In genomic region chr11:118317129-118317528, GRCm38 (mm10) we compare ENCODE assay signal across 8 mouse cellular contexts. TPM values are rescaled to one million over a fixed set of nuclear protein-coding genes. Genes with fewer than 3 reads are reported as not detected.
DNase-seq lines count a peak whose midpoint lies in the region; ATAC-seq lines count a peak whose summit lies in the region.
"Had no signal": no experiment of that assay in that cellular context is flagged by ENCODE, and none has a peak within 500 bp of the region (broad histone marks: within the 10 kb centered on the region; RNA-seq: fewer than 3 reads in every experiment).

No protein-coding gene starts in this region.

- ATAC-seq in erythroblast, adult 5-6 weeks (replicated peaks; ENCODE audit: low FRiP score, poor library complexity, severe bottlenecking) = peak; percentile 63
- ATAC-seq in intestine, embryonic 15.5 days = peak; percentile 59; the same call in 1 of the 2 replicates
- peak; percentile 40; the same call in 1 of the 2 replicates for ATAC-seq in liver, embryonic 12.5 days
- peak; percentile 58; the same call in 1 of the 2 replicates for ATAC-seq in neural tube, embryonic 14.5 days (ENCODE audit: low read depth)

- no peak overlapping the region for H3K9ac ChIP-seq in intestine, embryonic 15.5 days
- H3K9ac ChIP-seq in liver, embryonic 12.5 days = no peak overlapping the region
- no peak overlapping the region for H3K9ac ChIP-seq in neural tube, embryonic 14.5 days (replicated peaks; ENCODE audit: low read depth, low read length)
- H3K9ac ChIP-seq: limb, embryonic 12.5 days had no signal

- H3K4me1 ChIP-seq in intestine, embryonic 15.5 days (replicated peaks) = no peaks in the 10 kb centered on the region
- peaks cover 20% of the 10 kb centered on the region for H3K4me1 ChIP-seq in liver, embryonic 12.5 days
- peaks cover 8% of the 10 kb centered on the region; the same call in 1 of the 2 replicates for H3K4me1 ChIP-seq in neural tube, embryonic 14.5 days (ENCODE audit: control insufficient read depth, insufficient read depth, low read length)

- no peak overlapping the region for H3K4me2 ChIP-seq in intestine, embryonic 15.5 days (replicated peaks)
- no peak overlapping the region for H3K4me2 ChIP-seq in liver, embryonic 12.5 days
- no peak overlapping the region for H3K4me2 ChIP-seq in neural tube, embryonic 14.5 days (ENCODE audit: low read depth, low read length)
- H3K4me2 ChIP-seq: limb, embryonic 12.5 days had no signal

- no peak overlapping the region for H3K4me3 ChIP-seq in intestine, embryonic 15.5 days (replicated peaks)
- H3K4me3 ChIP-seq in liver, embryonic 12.5 days = no peak overlapping the region
- no peak overlapping the region for H3K4me3 ChIP-seq in neural tube, embryonic 14.5 days (ENCODE audit: low read depth, low read length)
- H3K4me3 ChIP-seq: limb, embryonic 12.5 days had no signal

- 15% methylated on average over 7 of the region's 7 CpGs for WGBS in intestine, embryonic 15.5 days
- 10% methylated on average over 7 of the region's 7 CpGs for WGBS in liver, embryonic 12.5 days (ENCODE audit: insufficient replicate concordance)
- WGBS in neural tube, embryonic 14.5 days = 31% methylated on average over 7 of the region's 7 CpGs

- no peaks in the 10 kb centered on the region for H3K27me3 ChIP-seq in intestine, embryonic 15.5 days (replicated peaks)
- H3K27me3 ChIP-seq in liver, embryonic 12.5 days (replicated peaks) = no peaks in the 10 kb centered on the region
- H3K27me3 ChIP-seq in neural tube, embryonic 14.5 days (ENCODE audit: control insufficient read depth, insufficient read depth, low read length) = no peaks in the 10 kb centered on the region
- H3K27me3 ChIP-seq: limb, embryonic 12.5 days had no signal

- 0 out of 2 replicates have a peak, but pooled peaks cover 4% of the 10 kb centered on the region for H3K36me3 ChIP-seq in intestine, embryonic 15.5 days
- H3K36me3 ChIP-seq in liver, embryonic 12.5 days = no peaks in the 10 kb centered on the region
- H3K36me3 ChIP-seq in neural tube, embryonic 14.5 days (ENCODE audit: control insufficient read depth, insufficient read depth, low read length) = peaks cover 9% of the 10 kb centered on the region; the same call in 1 of the 2 replicates

- no peaks in the 10 kb centered on the region for H3K9me3 ChIP-seq in intestine, embryonic 15.5 days
- no peaks in the 10 kb centered on the region for H3K9me3 ChIP-seq in liver, embryonic 12.5 days (replicated peaks)
- H3K9me3 ChIP-seq in neural tube, embryonic 14.5 days (ENCODE audit: control insufficient read depth, low read length) = no peaks in the 10 kb centered on the region
- H3K9me3 ChIP-seq: limb, embryonic 12.5 days had no signal

- H3K27ac ChIP-seq in intestine, embryonic 15.5 days = no peak overlapping the region
- H3K27ac ChIP-seq in liver, embryonic 12.5 days = no peak overlapping the region
- no peak overlapping the region for H3K27ac ChIP-seq in neural tube, embryonic 14.5 days (ENCODE audit: low read depth, low read length)
- H3K27ac ChIP-seq: limb, embryonic 12.5 days had no signal

- peak; percentile 33 for DNase-seq in A20 (ENCODE audit: low read depth, low spot score)
- DNase-seq in CD4-positive helper T cell, adult 2 months (ENCODE audit: low read depth, low spot score) = peak; percentile 45
- peak; percentile 77 for DNase-seq in brain, adult 2 months (ENCODE audit: low read depth, low spot score)

RNA-seq across cellular contexts. Expression of gene Cep295nl, which starts 25.2 kb away (rescaled TPM):
- total RNA-seq in erythroblast, adult 5-6 weeks (2015; ENCODE audit: low replicate concordance) = 1.0 TPM in 1 of 2 replicates, not detected in the other
- total RNA-seq in erythroblast, adult 5-6 weeks (2017; ENCODE audit: low replicate concordance) = not detected in 2 replicates
- polyA plus RNA-seq in intestine, embryonic 15.5 days (2015; fragmentation: Nextera tagmentation; extraction: Ambion mirVana) = 0.23 and 0.24 TPM in 2 replicates
- 0.08 and 0.11 TPM in 2 replicates for polyA plus RNA-seq in liver, embryonic 12.5 days (2016; fragmentation: Nextera tagmentation; extraction: Ambion mirVana)
- 0.31 TPM in 1 of 2 replicates, not detected in the other for polyA plus RNA-seq in neural tube, embryonic 14.5 days (2014; fragmentation: Nextera tagmentation; extraction: Ambion mirVana)

RNA-seq across cellular contexts. Expression of gene Usp36, which starts 27.1 kb away (rescaled TPM):
- total RNA-seq in erythroblast, adult 5-6 weeks (2015; ENCODE audit: low replicate concordance) = 2.1 and 4.6 TPM in 2 replicates
- 1.3 and 2.7 TPM in 2 replicates for total RNA-seq in erythroblast, adult 5-6 weeks (2017; ENCODE audit: low replicate concordance)
- 16.8 and 19.7 TPM in 2 replicates for polyA plus RNA-seq in intestine, embryonic 15.5 days (2015; fragmentation: Nextera tagmentation; extraction: Ambion mirVana)
- 12.5 and 14.3 TPM in 2 replicates for polyA plus RNA-seq in liver, embryonic 12.5 days (2016; fragmentation: Nextera tagmentation; extraction: Ambion mirVana)
- 14.5 and 15.2 TPM in 2 replicates for polyA plus RNA-seq in neural tube, embryonic 14.5 days (2014; fragmentation: Nextera tagmentation; extraction: Ambion mirVana)

RNA-seq across cellular contexts. Expression of gene Timp2, which starts 38.4 kb away (rescaled TPM):
- total RNA-seq in erythroblast, adult 5-6 weeks (2015; ENCODE audit: low replicate concordance) = 4.8 and 12.9 TPM in 2 replicates
- 8.3 and 11.3 TPM in 2 replicates for total RNA-seq in erythroblast, adult 5-6 weeks (2017; ENCODE audit: low replicate concordance)
- polyA plus RNA-seq in intestine, embryonic 15.5 days (2015; fragmentation: Nextera tagmentation; extraction: Ambion mirVana) = 58.8 and 60.2 TPM in 2 replicates
- 8.7 and 9.9 TPM in 2 replicates for polyA plus RNA-seq in liver, embryonic 12.5 days (2016; fragmentation: Nextera tagmentation; extraction: Ambion mirVana)
- 91.4 and 94.6 TPM in 2 replicates for polyA plus RNA-seq in neural tube, embryonic 14.5 days (2014; fragmentation: Nextera tagmentation; extraction: Ambion mirVana)
